Mouse (Mus musculus): ENCODE results near the gene Dclre1a.

- TF ChIP-seq CTCF (IDR thresholded peaks at IDR 0.05; ENCODE audit: borderline replicate concordance, insufficient read depth, low read depth, low read length): no peak
- no peak for TF ChIP-seq POLR2A (IDR thresholded peaks at IDR 0.05; ENCODE audit: borderline replicate concordance, insufficient read depth, low read length)
Observed at GRCm38 (mm10) chr19:56543320-56543719, 4.7 kb downstream of the Dclre1a start.

Measured in cerebellum, adult 2 months (tissue).